Mouse (Mus musculus): ENCODE measurements at regions not wholly inside any gene's neighbourhood (a gene's known extent, or its start where the extent isn't known, plus 50 kb on each side); places are given as distances from the start of the nearest gene placed in this dataset.

DNA sequence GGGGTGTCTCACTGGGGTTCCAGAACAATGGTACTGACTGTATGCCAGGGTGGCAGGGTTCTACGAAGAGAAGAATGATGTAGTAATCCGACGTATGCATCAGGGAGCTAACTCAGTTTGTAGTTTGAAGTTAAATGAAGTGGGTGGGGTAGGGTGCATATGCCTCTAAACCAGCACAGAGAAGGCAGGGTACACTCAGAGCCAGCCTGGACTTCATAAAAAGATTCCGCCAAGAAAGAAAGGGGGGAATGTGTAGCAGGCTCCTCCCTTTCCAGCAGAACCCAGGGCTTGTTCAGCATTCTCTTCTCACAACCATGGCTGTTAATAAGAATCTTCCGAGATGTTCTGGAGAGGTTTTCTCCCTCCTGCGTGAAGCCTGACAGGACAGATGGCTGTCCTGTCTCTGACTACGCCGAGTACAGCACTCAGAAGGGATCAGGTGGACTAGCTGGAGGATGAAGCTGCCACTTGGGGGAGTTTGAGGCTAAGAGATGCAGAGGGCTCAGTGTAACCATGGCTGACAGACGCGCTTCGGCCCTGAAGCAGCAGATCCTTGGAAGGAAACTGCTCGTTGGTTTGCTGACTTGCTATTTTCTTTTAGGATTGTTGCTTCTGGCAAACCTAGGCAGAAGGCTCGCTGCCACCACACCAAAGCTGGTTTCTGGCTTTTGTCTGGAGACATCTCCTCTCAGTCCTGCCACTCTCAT, 143.4 kb upstream of the Plxnc1 start:
- TF ChIP-seq CTCF (IDR thresholded peaks at IDR 0.05; ENCODE audit: extremely low read depth, insufficient read depth, insufficient read length, insufficient replicate concordance) (peak; percentile 53; the same call in 1 of the 2 replicates), POLR2A (IDR thresholded peaks at IDR 0.05; ENCODE audit: low read depth, low read length) (no peak)
